Mouse (Mus musculus) left cerebral cortex, adult 9 months (tissue): ENCODE data around the gene Stat3.

Experiments
- DNase-seq, 2 experiments: peaks; one replicate each; pipeline ENCODE4 v3.0.0; 2022; ENCODE audit warnings: low spot score in 2 of 2

Stat3 gene

GRCm38 (mm10) chr11:100964180-100964579 lies 24.8 kb upstream of the Stat3 start:
- no peak for DNase-seq

GRCm38 (mm10) chr11:100963647-100964046 lies 24.3 kb upstream of the Stat3 start:
- DNase-seq: no peak

GRCm38 (mm10) chr11:100962371-100962911 lies 23.1 kb upstream of the Stat3 start:
- no peak for DNase-seq

- DNase-seq: no peak
Measured at GRCm38 (mm10) chr11:100960540-100960939, 21.2 kb upstream of the Stat3 start.

GRCm38 (mm10) chr11:100959826-100960225 lies 20.5 kb upstream of the Stat3 start:
- DNase-seq: no peak

GRCm38 (mm10) chr11:100959464-100959810 lies 20.1 kb upstream of the Stat3 start:
- peak in 1 of 2 experiments; percentile 53 for DNase-seq

GRCm38 (mm10) chr11:100958613-100959463 lies 19.5 kb upstream of the Stat3 start:
- no peak for DNase-seq

GRCm38 (mm10) chr11:100957915-100958469 lies 18.7 kb upstream of the Stat3 start:
- no peak for DNase-seq

- DNase-seq: peak in 1 of 2 experiments; percentile 93
Measured at GRCm38 (mm10) chr11:100957244-100957643, 17.9 kb upstream of the Stat3 start.

GRCm38 (mm10) chr11:100949540-100949939 lies 10.2 kb upstream of the Stat3 start:
- DNase-seq: no peak

GRCm38 (mm10) chr11:100948317-100948716 lies 9.0 kb upstream of the Stat3 start:
- DNase-seq: no peak

GRCm38 (mm10) chr11:100947548-100947947 lies 8.2 kb upstream of the Stat3 start:
- DNase-seq: no peak

GRCm38 (mm10) chr11:100946862-100947261 lies 7.5 kb upstream of the Stat3 start:
- DNase-seq: no peak

- no peak for DNase-seq
Measured at GRCm38 (mm10) chr11:100942388-100942787, 3.0 kb upstream of the Stat3 start.

GRCm38 (mm10) chr11:100938711-100939511 lies 429 bp downstream of the Stat3 start:
- DNase-seq: no peak

- no peak for DNase-seq
Measured at GRCm38 (mm10) chr11:100938112-100938511, 1.2 kb downstream of the Stat3 start.

GRCm38 (mm10) chr11:100937295-100937694 lies 2.0 kb downstream of the Stat3 start:
- no peak for DNase-seq

GRCm38 (mm10) chr11:100935373-100936355 lies 3.7 kb downstream of the Stat3 start:
- no peak for DNase-seq

GRCm38 (mm10) chr11:100931254-100931921 lies 8.0 kb downstream of the Stat3 start:
- no peak for DNase-seq

GRCm38 (mm10) chr11:100930611-100931010 lies 8.7 kb downstream of the Stat3 start:
- no peak for DNase-seq
